Mouse (Mus musculus) testis, adult 2 months (tissue): ENCODE measurements at regions not wholly inside any gene's neighbourhood (a gene's known extent, or its start where the extent isn't known, plus 50 kb on each side); places are given as distances from the start of the nearest gene placed in this dataset.

Source experiments
- CTCF ChIP-seq: fragments of 200-500 bp; IDR thresholded peaks from 2 replicates; pipeline ENCODE4 v1.5.1; 2012; ENCODE audit warnings: low read depth, mild to moderate bottlenecking, inconsistent platforms, low read length, moderate library complexity; ENCODE audit not compliant: control insufficient read depth, insufficient read depth, insufficient replicate concordance
- POLR2A ChIP-seq: fragments of 200-500 bp; IDR thresholded peaks from 2 replicates; pipeline ENCODE4 v1.6.1; 2012; ENCODE audit warnings: low read depth, mild to moderate bottlenecking, inconsistent platforms, low read length, moderate library complexity; ENCODE audit not compliant: control insufficient read depth

DNA sequence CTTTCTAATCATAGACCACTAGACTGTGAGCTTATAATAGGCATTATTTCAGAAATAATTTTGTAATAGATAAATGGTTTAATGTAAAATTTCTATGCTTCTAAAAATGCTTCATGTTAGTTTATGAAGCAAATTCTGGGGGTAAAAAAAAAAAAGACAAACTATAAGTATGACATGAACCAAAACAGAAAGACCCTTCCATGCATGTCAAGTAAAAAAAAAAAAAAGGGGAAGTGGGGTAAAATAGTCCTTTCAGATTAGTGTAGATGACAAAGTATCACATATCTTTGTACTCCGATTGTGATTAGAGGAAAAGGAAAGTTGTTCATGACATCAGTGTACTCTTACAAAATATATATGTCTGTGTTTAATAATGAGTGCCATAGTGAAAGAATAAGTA lies 1616.1 kb downstream of the D3Ertd751e start:
- TF ChIP-seq CTCF: no peak
- no peak for TF ChIP-seq POLR2A
